Mouse (Mus musculus) heart, adult 11 months (tissue): Measurements from ENCODE around the gene Tnfrsf8.

Experiments
- DNase-seq: peaks from one replicate; pipeline ENCODE4 v3.0.0; 2022

Tnfrsf8 gene

GRCm38 (mm10) chr4:145229524-145230163 lies 85.3 kb downstream of the Tnfrsf8 start:
- peak; percentile 97 for DNase-seq

GRCm38 (mm10) chr4:145229051-145229450 lies 85.9 kb downstream of the Tnfrsf8 start:
- peak; percentile 94 for DNase-seq

- DNase-seq: no peak
Observed at GRCm38 (mm10) chr4:145224613-145225012, 90.4 kb downstream of the Tnfrsf8 start.

GRCm38 (mm10) chr4:145222064-145222463 lies 92.9 kb downstream of the Tnfrsf8 start:
- no peak for DNase-seq

GRCm38 (mm10) chr4:145221379-145221778 lies 93.6 kb downstream of the Tnfrsf8 start:
- DNase-seq: no peak

- DNase-seq: no peak
Observed at GRCm38 (mm10) chr4:145220001-145220400, 95.0 kb downstream of the Tnfrsf8 start.

GRCm38 (mm10) chr4:145219240-145219985 lies 95.6 kb downstream of the Tnfrsf8 start:
- peak; percentile 92 for DNase-seq

- DNase-seq: no peak
Observed at GRCm38 (mm10) chr4:145217837-145218236, 97.1 kb downstream of the Tnfrsf8 start.
